Mouse (Mus musculus): Measurements from ENCODE around the gene Kirrel3.

The Kirrel3 gene

DNA sequence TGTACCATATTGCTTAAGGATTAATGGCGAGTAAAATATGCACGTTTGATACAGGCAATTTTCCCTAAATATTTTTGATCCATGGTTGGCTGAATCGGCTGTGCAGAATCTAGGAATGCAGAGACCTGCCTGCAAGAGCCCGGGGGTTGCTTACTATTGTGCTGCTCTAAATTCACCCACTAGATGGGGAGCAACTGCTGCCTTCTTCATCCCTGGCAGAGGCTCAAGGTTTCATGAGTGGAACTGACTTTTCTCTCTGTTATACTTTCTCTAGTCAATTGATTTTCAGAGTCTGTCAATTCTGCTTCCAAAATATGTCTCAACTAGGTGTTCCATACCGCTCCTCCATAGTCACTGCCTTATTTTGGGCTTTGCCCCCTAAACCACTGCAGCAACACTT is 545.1 kb downstream of the Kirrel3 start:
- DNase-seq (ENCODE audit: low spot score): no peak

DNA sequence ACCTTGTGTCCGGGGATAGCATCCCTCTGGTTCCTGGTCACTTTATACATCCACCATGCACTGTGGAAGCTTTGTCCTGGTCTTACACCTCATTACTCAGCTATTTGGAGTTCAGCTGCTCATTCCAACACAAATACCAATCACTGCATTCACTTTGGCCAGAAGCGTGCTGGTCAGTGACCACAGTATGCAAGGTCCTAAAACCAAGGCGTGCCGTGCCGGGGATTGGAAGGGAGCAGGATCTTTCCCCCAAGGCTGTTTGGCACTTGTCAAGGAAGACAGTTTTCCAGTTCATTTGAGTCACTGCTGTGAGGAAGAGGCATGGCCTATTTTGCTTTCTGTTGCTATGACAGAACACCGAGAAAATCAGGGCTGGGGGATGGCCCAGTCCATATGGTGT is 546.8 kb downstream of the Kirrel3 start:
- no peak for DNase-seq (ENCODE audit: low spot score)

DNA sequence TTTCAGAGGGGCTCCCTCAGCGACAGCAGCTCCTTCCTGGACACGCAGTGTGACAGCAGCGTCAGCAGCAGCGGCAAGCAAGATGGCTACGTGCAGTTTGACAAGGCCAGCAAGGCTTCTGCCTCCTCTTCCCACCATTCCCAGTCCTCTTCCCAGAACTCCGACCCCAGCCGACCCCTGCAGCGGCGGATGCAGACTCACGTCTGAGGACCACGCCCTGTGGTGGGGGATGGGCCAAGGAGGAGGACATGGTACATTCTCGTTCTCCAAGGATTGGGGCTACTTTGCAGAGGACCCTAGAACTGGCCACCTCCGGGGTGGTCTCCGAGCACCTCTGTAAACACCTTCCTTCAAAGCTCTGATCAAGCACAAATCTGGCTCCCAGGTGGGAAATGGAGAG is 549.4 kb downstream of the Kirrel3 start:
- no peak for DNase-seq (ENCODE audit: low spot score)

DNA sequence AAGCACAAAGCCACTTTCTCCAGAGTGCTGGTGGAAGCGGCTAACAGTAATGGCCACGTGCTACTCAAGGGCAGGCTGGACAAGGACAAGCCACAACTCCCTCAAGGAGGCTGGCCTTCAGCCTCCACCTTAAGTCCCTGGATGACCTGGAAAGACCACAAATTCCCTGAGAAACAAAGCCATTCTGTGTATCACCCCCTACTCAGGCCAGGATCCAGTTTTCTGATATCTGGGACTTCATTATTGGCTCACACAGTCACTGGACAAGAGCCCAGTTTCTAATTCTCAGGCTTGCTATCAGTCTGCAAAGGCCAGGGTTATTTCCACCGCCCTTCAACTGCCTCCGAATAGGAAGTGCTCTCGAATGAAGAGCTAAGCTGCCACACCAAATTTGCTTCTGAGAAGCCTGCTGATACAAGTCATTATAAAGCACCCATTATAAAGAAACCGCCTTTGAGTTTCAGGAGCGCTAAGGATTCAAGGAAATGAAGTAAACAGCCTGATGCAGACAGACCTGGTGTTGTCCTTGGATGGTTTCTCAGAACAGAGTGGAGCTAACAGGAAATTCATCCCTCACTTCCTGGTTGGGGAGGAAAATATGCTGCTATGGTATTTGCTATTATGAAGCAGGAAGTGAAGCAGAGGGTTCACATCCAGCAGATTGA is 553.4 kb downstream of the Kirrel3 start:
- no peak for DNase-seq (ENCODE audit: low spot score)

DNA sequence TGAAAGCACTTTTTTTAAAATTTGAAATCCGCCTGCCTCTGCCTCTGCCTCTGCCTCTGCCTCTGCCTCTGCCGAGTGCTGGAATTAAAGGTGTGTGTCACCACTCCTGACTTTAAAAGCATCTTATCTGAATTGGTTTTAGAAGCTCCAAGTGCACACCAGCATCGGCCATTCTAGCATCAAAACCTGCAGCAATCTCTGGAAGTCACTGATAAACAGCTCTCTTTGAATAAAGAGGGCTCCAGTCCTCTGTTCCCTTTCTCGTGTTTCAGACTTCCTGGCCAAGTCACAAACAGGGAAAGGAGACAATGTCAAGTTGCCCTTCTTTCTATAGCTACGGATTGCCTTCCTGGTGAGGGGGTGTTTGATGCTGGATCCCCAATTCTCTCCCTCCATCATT is 554.2 kb downstream of the Kirrel3 start:
- no peak for DNase-seq (ENCODE audit: low spot score)

DNA sequence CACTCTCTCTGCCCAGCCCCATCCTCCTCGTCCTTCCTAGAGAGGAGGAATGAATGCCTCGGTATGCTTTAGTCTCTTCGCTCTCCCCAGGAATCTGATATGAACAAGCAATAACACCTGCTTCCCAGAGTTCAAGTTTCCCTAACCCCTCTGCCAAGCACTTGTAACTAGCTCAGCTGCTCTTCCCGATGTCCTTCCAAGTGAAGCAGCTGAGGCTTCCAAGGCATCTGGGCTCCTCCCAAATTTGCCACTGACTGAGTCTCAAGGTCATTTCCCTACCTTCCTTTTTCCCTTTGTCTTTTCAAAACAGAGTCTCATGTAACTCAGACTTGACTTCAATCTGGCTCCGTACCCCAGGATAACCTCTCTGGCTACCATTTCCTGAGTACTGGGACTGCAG is 555.8 kb downstream of the Kirrel3 start:
- DNase-seq (ENCODE audit: low spot score): no peak

DNA sequence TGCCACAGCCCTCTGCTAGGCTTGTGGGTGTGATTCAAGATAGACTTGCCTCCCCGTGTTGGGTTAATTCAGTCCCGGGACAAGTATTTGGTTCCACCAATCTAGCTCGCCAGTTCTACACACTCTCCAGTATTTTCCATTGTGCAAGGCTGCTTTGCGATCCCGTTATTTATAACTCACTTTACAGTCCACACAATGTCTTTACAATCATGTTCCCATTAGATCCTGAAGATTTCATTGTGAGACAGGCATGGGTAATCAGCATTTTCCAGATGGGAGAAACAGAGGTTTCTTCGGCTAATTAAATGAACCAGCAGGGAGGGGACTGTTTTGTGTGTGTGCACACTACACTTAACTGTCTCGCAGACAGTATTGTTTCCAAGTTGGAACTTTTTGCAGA is 557.9 kb downstream of the Kirrel3 start:
- DNase-seq (ENCODE audit: low spot score): no peak

DNA sequence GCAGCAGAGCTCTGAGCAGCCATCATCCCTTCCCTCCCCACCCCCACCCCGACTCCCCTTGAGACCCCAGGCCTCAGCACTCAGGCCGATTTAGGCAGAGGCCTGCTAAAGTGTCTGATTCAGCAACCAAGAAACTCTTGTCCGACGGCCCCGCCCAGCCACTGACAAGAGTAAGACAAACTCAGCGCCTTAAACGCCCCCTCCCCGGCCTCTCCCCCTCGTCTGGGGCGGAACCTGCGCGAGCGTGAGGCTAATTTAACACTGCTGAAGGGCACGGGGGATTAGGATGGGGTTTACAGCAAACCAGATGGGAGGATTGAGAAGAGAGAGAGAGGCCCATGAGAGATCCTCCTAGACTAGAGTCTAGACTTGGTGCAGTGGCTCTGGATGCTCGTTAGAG is 558.8 kb downstream of the Kirrel3 start:
- DNase-seq (ENCODE audit: low spot score): peak; percentile 53

DNA sequence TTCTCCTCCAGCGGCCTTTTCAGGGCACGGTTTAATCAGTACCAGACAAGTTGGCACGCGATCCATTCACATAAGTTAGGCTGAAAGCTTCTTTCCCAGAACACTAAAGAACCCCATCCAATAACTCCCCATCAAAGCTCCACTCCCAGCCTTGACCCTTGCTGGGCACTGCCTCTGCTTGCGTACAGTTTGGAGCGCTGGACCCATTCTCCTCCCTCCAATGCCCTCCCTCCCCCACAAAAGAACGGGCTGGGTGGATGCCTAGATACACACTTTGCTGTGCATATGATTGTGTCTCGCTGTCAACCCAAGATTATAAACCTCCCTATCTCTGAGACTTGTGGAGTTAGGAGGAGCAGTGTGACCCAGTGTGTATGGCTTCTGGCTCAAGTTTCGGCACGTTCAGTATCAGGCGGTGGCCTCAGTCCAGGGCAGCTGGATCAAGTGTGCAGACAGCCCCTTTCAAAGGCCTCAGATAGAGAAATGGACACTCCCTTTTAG is 559.4 kb downstream of the Kirrel3 start:
- DNase-seq (ENCODE audit: low spot score): peak; percentile 75

DNA sequence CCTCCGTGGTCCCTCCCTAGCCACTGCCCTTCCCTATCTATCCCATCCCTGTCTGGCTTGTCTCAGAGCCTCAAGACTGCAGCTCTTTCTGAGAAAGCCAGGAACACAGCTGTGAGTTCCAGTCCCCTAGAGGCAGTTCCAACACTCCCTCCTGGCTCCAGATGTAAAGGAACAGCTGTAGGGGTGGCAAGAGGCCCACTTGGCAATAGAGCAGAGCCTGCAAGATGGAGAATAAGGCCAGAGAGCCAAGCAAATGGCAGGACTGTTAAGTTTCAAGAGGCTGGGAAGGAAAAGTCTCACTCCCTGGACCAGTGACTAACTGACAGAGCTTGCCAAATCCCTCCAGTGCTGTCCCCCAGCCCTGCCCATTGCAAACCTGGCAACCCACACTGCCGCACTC is 560.1 kb downstream of the Kirrel3 start:
- peak; percentile 75 for DNase-seq (ENCODE audit: low spot score)

DNA sequence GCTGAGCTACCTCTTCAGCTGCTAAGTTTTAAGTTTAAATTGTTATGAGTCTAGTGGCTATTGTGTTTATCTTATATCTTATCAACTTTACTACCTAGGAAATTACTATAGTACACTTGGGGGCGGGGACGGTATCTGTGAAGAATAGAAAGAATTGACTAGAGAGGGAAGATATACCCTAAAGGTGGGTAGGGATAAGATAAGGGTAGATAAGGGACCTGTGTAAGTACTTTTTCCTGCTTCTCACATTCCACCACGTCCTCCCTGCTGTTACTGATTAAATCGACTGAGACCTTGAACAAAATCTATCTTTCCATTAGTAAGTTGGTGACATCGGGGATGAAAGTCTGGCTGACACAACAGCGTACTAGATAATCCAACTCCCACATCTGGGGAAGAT is 562.8 kb downstream of the Kirrel3 start:
- no peak for DNase-seq (ENCODE audit: low spot score)

DNA sequence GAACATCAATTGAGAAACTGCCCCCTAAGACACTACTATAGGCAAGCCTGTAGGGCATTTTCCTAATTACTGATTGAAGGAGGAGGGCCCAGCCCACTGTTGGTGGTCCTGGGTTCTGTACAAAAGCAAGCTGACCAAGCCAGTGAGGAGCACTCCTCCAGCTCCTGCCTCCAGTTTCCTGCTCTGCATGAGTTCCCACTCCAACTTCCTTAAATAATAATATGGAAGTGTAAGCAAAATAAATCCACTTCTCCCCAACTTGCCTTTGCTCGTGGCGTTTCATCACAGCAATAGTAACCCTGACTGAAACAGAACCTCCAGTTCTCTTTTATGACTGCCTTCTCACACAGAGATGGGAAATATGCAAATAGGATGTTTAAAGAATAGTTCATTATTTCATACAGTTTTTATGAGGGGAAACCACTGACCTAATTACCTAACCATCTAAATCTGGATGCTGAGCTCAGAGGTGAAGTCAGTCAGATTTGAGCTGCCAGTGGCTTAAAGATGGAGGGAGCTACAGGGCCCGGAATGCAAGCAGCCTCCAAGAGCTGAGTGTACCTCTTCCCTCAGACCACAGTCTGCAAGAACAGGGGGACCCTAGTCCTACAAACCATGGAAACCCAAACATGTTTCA is 564.3 kb downstream of the Kirrel3 start:
- no peak for DNase-seq (ENCODE audit: low spot score)

DNA sequence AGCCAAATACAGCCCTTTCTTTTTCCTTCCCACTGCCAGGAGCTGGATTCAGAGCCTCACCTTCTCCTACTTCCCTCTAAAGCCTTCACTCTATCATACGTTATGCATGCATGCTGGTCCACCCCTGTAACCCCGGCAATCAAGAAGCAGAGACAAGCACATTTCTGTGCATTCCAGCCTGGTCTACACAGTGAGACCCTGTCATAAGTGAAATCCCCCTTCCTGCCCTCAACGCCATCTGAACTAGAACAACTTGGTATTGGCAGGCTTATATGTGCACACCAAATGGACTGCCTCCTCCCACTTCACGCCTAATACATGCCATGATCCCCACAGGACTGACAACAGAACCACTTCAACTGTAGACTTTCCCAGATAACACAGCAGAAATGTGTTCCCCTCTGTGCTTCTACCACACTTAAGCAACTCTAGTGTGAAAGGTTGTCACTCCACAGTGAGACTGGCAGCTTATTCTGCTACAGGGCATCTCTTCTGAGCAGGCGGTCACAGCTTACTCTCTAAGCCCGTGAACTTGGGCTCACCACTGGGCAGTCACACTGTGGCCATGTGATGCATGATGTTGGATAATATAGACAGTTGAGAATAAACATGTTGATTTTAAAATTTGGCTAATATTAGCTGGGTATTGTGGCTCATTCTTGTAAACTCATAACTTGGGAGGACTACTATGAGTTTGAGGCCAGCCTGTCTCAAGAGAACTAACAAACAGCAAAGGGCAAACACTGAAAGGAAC is 565.2 kb downstream of the Kirrel3 start:
- DNase-seq (ENCODE audit: low spot score): no peak

DNA sequence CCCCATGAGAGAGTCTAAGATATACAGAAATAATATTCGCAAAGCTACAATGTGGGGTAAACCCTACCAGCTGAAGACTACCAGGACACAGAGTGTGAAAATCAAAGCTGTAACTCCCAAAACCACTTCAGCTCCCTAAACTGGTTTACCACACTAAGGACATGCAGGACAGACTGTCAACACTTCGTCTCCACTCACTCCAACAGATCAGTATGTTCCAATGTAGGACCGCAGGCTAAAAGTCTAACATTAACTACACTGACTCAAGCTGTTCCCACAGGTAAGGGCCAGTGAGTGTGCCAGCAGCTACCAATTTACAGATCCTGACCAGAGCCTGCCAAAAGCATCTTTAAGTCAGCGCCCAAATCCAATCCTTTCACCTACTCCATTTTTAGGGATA is 566.0 kb downstream of the Kirrel3 start:
- DNase-seq (ENCODE audit: low spot score): no peak

DNA sequence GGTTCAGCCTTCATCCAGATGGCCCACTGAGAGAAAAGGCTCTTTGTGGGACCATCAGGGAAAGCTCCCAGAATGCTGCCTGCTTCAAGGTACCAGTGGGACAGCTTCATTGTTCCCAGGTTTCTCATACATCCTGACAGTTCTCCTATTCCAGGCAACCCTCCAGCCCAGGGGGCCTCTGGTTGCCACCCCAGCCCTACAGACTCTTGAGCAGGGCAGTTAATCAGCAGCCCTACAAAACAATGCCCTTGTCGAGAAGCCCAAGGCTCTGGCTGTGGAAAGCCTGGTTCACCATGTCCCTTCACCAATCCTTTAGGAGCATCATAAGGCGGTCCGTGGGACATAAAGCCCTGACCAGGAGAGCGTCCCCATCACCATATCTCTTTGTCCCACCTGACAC is 567.0 kb downstream of the Kirrel3 start:
- DNase-seq (ENCODE audit: low spot score): no peak

DNA sequence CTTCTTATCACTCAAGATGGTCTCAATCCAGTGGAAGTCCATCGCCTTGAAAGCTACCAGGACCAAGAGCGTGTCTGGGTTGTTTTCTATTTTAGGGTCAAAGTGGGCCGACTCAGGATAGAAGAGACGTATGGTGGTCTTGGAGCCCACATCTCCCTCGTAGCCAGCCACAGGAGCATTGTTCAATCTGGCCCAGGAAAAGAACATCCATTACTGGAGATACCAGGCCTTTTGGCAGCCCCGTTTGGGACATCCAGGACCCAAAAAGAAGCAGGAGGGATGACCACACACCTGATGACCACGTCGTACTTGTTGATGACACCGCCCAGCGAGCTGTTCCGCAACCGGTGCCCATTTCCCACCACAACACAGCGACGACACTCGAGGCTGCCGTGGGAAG is 567.4 kb downstream of the Kirrel3 start:
- no peak for DNase-seq (ENCODE audit: low spot score)

DNA sequence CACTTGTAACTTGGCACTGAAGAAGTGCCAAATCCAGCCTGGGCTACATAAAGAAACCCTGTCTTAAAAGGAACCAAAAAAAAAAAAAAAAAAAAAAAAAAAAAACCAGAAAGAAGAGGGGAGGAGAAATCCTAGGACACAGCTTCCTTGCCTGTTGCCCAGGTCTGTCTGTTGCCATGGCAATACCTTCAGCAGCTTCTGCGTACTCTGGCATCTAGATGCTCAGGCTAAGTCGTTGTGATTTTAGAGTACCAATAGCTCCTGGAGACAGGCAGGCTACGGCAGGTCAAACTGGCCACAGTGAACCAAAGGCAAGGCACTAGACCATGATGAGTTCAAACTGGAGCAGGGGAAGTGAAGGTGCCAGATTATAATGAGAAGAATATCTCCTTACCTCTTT is 568.0 kb downstream of the Kirrel3 start:
- DNase-seq (ENCODE audit: low spot score): no peak

DNA sequence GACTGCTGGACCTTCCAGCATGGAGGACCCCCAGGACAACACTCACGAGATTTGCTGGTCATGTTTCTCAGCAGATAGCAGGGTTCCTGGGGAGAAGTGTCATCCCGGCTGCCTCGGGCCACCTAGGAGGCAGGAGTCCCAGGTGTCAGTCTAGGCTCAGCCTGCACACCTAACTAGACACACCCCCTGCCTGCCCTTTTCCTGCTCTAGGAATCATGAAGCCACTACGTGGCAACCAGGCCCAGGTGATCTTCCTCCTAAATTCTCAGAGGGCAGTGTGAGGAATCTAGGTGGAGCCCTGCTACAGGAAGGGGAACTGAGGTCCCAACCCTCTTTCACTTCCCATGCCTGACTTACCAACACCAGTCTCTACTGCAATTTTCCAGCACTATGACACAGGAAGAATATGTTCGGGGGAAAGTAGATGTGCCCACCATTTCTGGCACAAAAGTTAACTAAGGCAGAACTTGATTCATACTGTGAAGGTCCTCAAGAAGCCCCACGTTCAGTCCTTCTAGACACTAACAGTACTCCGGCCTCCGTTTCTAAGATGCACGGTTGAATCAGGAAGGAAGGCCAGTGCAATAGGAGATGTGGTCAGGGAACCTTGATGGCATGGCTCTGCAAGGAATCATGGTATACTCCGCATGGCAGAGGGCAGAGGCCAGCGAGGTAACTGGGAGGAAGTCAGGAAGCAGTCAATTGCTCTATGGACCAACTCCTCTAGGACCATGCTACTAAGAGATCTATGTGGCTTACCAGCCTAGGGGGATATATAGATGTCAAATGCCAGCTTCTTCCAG is 570.0 kb downstream of the Kirrel3 start:
- DNase-seq (ENCODE audit: low spot score): no peak

DNA sequence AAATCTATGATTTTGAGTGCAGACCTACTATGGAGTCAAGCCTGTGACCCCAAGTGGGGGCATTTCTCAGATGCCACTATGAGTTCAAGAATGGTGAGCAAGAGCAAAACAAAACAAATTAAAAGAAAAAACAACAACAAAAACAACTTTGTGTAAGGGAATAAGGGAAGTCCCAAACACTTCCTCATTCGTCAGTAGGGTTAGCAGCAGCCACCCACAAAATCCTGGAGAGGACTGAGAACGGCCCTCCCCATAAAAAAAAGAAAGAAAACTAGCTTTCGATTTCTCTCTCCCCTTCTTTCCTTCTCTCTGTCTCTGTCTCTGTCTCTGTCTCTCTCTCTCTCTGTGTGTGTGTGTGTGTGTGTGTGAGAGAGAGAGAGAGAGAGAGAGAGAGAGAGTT is 570.9 kb downstream of the Kirrel3 start:
- no peak for DNase-seq (ENCODE audit: low spot score)

DNA sequence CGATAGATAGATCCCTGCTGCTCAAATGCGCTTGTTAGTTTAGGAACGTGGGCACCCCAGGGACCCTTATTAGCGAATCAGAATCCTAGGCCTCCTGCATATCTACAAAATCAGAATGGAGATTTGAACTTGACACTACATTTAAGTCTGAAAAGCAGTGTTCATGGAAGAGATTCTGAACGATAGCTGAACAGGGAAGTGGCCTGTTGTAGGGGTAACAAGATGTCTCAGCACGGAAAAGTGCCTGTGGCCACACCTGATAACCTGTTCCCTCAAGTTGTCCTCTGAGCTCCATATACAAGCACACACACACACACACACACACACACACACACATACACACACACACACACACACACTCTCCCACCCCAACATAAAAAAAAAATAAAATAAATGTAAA is 571.9 kb downstream of the Kirrel3 start:
- no peak for DNase-seq (ENCODE audit: low spot score)

DNA sequence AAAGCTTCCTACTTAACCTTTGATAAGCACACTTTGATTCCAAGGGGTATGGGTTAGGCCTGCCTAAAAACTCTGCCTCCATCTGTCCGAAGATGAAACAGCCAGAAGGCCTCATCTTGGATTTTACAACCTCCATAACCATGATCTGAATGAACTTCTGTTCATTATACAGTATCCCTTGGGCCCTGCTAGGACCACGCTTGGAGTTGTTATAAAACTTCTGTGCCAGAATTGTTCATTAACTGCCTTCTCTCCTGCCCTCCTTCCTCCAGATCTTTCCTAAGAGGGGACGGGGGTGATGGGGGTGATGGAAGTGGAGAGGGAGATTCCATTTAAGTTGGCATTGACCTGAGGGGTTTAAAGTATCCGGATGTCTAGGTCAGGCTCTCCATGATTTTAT is 572.5 kb downstream of the Kirrel3 start:
- DNase-seq (ENCODE audit: low spot score): no peak

DNA sequence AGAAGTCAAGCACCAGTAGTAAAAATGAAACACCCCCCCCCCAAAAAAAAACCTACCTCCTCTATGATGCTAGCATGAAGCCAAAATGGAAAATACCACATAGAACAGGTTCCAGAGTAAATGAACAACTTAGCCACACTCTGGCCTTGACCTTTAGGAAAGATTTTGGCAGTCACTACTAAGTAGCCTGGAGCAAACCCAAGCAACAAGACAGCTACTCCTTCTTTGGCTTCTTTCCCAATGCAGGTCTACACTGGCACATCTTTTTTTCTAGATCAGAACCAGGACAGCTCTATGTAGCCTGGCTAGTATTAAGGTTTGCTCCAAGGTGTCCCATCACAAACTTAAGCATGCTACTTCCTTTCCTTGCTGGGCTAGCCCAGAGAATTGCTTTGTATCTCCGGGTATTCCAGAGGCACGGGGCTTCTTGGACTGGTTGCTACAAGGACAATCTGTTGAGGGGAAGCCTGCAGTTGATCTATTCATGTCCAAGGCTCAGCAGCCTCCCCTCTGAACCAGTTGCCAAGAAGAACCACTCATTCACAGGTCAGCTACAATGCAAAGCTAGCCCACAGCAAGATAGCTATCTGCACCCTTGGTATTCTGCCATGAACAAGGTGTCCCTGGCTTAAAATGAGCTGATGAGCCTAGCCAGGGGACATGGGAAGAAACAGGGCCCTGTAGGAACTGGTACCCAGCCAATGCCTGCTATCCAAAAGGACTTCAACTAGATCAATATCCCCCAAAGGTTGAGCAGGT is 573.1 kb downstream of the Kirrel3 start:
- no peak for DNase-seq (ENCODE audit: low spot score)

Data from ovary, postnatal 36 days (tissue).